Mouse (Mus musculus): Measurements from ENCODE around the gene Ifitm1.

DNA sequence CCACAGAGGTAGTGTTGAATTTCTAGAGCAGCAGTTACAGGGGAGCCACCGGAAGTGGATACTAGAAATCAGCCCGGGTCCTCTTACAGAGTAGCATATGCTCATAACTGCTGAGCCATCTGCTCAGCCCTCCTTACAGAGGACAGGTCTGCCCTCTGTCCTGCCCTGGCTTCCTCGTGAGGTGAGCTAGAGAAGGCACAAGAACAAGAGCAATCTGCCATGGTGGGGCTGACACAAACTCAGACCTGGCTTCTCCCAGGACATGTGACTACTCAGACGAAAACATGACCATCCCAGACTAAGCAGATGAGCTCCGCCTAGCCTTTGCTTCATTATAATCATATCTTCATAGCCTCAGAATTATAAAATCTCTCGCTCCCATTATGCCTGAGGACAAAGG is 15.3 kb upstream of the Ifitm1 start:
- TF ChIP-seq CTCF (IDR thresholded peaks at IDR 0.05; ENCODE audit: low read depth, low read length) (no peak), TAL1 (conservative IDR thresholded peaks at IDR 0.05; ENCODE audit: low read depth, low read length) (no peak), GATA1 (IDR thresholded peaks at IDR 0.05; ENCODE audit: borderline replicate concordance, low read length) (no peak), POLR2AphosphoS5 (IDR thresholded peaks at IDR 0.05; ENCODE audit: insufficient replicate concordance, low read depth, low read length) (no peak), GATA2 (IDR thresholded peaks at IDR 0.05; ENCODE audit: borderline replicate concordance, low read depth, low read length) (no peak)
